Mouse (Mus musculus): ENCODE measurements around the gene Cobl. TPM values are rescaled to one million over a fixed set of nuclear protein-coding genes. Genes with fewer than 3 reads are reported as not detected.

Gene Cobl
- 1.2 and 1.8 TPM in 2 replicates for polyA plus RNA-seq (2012; rRNA removed)

DNA sequence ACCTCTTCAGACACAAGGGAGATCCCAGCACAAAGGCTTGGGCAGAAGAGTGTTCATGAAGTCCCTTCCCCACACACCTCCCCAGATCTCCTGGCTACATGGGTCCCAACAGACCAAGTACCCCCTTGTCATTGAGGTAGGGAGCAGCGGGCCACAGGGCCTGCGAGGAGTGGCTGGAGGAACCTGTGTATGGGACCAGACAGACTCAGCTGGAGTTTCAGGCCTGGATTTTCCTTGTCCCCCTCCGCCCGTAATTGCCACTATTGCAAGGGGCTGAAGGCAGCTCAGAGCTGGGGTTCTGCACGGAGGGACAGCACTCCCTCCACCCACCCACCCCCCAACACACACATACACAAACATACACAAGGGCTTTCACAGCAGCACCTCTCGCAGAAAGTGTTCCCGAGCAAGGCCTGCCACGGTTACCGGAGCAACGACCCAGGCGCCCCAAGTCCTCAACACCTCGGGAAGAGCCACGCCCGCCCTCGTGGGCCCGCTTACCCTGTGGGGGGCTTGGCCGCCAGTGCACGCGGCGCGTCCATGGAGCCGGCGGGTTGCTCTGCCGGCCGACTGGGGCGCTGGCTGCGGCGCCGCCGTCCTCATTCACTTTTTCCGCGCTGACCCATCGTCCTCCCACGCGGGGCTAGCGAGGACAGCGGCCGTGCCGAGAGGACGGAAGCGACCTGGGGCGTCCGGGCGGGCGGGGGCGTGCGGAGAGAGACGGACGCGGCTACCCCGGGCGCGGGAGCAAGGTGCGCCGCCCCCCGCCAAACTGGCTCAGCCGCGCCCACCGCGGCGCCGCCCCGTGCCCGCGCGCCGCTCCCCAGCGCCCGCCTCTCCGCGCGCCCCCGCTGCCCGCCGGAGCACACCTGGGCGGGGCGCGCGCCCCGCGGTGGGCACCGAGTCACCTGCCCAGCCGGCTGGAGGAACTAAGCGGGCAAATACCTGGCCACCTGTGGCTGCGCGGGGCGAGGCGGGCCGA is at the start of gene Cobl:
Cobl (minus strand) TSS at position 780 of the 982 bp plus-strand sequence.
- Histone ChIP-seq H3K4me1 (ENCODE audit: control insufficient read depth, insufficient read depth, low read length) (peaks cover 8% of the 10 kb centered on the region), H3K4me3 (ENCODE audit: control insufficient read depth, low read depth, low read length) (peak within 1 kb of the TSS; percentile 76), H3K27me3 (ENCODE audit: control insufficient read depth, insufficient read depth, low read length) (no peaks in the 10 kb centered on the region), H3K27ac (ENCODE audit: control insufficient read depth, insufficient read depth, low read depth, low read length) (no peak within 1 kb of the TSS), H3K36me3 (ENCODE audit: control insufficient read depth, insufficient read depth, low read length) (no peaks in the 10 kb centered on the region)
- TF ChIP-seq POLR2A (IDR thresholded peaks at IDR 0.05; ENCODE audit: control insufficient read depth, low read depth, low read length): no peak
- TF ChIP-seq CTCF (IDR thresholded peaks at IDR 0.05; ENCODE audit: control insufficient read depth, insufficient read depth, insufficient replicate concordance, low read depth, low read length): no peak

DNA sequence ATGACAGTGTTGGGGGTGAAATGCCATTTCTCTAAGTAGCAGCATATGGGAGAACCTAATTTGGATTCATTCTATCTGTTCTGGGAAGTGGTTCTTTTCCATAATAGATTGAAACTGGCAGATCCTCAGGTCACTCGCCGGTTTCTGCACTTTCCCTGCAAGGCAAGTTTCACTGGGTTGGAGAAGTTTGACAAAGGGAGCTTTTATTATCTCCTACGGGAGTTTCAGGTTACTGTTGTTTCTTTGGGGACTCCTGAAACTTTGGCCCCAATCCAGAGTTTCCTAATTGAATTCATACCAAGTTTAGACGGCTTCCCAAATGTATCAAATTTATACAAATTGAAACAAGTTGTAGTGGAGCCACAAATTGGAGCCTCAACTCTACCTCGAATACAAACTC is 49.0 kb upstream of the Cobl start:
- no peaks in the 10 kb centered on the region for H3K36me3 ChIP-seq (ENCODE audit: control insufficient read depth, insufficient read depth, low read length)
- H3K4me1 ChIP-seq (ENCODE audit: control insufficient read depth, insufficient read depth, low read length): no peaks in the 10 kb centered on the region
- H3K27me3 ChIP-seq (ENCODE audit: control insufficient read depth, insufficient read depth, low read length): no peaks in the 10 kb centered on the region
- TF ChIP-seq CTCF (IDR thresholded peaks at IDR 0.05; ENCODE audit: control insufficient read depth, insufficient read depth, insufficient replicate concordance, low read depth, low read length): no peak
- TF ChIP-seq POLR2A (IDR thresholded peaks at IDR 0.05; ENCODE audit: control insufficient read depth, low read depth, low read length): no peak
- H3K27ac ChIP-seq (ENCODE audit: control insufficient read depth, insufficient read depth, low read depth, low read length): no peak overlapping the region
- H3K4me3 ChIP-seq (ENCODE audit: control insufficient read depth, low read depth, low read length): no peak overlapping the region

- Histone ChIP-seq H3K4me1 (ENCODE audit: control insufficient read depth, insufficient read depth, low read length) (no peaks in the 10 kb centered on the region), H3K27ac (ENCODE audit: control insufficient read depth, insufficient read depth, low read depth, low read length) (no peak overlapping the region), H3K4me3 (ENCODE audit: control insufficient read depth, low read depth, low read length) (no peak overlapping the region), H3K27me3 (ENCODE audit: control insufficient read depth, insufficient read depth, low read length) (no peaks in the 10 kb centered on the region), H3K36me3 (ENCODE audit: control insufficient read depth, insufficient read depth, low read length) (no peaks in the 10 kb centered on the region)
- no peak for TF ChIP-seq POLR2A (IDR thresholded peaks at IDR 0.05; ENCODE audit: control insufficient read depth, low read depth, low read length)
- TF ChIP-seq CTCF (IDR thresholded peaks at IDR 0.05; ENCODE audit: control insufficient read depth, insufficient read depth, insufficient replicate concordance, low read depth, low read length): no peak
Observed at GRCm38 (mm10) chr11:12506371-12506890, 41.7 kb upstream of the Cobl start.

DNA sequence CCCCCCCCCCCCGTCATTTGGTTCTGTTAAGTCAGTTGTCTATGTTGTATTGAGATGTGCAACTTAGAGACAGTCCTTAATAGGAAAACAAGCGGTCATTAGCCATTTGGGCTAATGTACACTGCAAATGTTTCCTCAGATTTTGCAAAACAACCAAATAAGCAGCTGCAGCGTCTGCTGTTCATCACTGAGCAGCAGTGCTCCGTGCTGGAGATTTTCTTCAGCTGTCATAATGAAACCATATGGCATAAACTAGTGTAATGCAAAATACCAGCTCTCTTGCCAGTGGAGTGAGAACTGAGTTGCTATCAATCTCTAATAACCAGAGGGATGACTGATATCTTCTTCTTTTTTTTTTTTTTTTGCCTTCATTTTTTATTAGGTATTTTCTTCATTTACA is 39.0 kb upstream of the Cobl start:
- no peaks in the 10 kb centered on the region for H3K4me1 ChIP-seq (ENCODE audit: control insufficient read depth, insufficient read depth, low read length)
- no peak overlapping the region for H3K27ac ChIP-seq (ENCODE audit: control insufficient read depth, insufficient read depth, low read depth, low read length)
- H3K27me3 ChIP-seq (ENCODE audit: control insufficient read depth, insufficient read depth, low read length): no peaks in the 10 kb centered on the region
- no peaks in the 10 kb centered on the region for H3K36me3 ChIP-seq (ENCODE audit: control insufficient read depth, insufficient read depth, low read length)
- TF ChIP-seq POLR2A (IDR thresholded peaks at IDR 0.05; ENCODE audit: control insufficient read depth, low read depth, low read length): no peak
- TF ChIP-seq CTCF (IDR thresholded peaks at IDR 0.05; ENCODE audit: control insufficient read depth, insufficient read depth, insufficient replicate concordance, low read depth, low read length): no peak
- H3K4me3 ChIP-seq (ENCODE audit: control insufficient read depth, low read depth, low read length): no peak overlapping the region

GRCm38 (mm10) chr11:12501721-12502120 is 37.0 kb upstream of the Cobl start:
- no peak overlapping the region for H3K27ac ChIP-seq (ENCODE audit: control insufficient read depth, insufficient read depth, low read depth, low read length)
- H3K36me3 ChIP-seq (ENCODE audit: control insufficient read depth, insufficient read depth, low read length): no peaks in the 10 kb centered on the region
- no peaks in the 10 kb centered on the region for H3K4me1 ChIP-seq (ENCODE audit: control insufficient read depth, insufficient read depth, low read length)
- H3K27me3 ChIP-seq (ENCODE audit: control insufficient read depth, insufficient read depth, low read length): no peaks in the 10 kb centered on the region
- no peak overlapping the region for H3K4me3 ChIP-seq (ENCODE audit: control insufficient read depth, low read depth, low read length)
- TF ChIP-seq CTCF (IDR thresholded peaks at IDR 0.05; ENCODE audit: control insufficient read depth, insufficient read depth, insufficient replicate concordance, low read depth, low read length): no peak
- TF ChIP-seq POLR2A (IDR thresholded peaks at IDR 0.05; ENCODE audit: control insufficient read depth, low read depth, low read length): no peak

DNA sequence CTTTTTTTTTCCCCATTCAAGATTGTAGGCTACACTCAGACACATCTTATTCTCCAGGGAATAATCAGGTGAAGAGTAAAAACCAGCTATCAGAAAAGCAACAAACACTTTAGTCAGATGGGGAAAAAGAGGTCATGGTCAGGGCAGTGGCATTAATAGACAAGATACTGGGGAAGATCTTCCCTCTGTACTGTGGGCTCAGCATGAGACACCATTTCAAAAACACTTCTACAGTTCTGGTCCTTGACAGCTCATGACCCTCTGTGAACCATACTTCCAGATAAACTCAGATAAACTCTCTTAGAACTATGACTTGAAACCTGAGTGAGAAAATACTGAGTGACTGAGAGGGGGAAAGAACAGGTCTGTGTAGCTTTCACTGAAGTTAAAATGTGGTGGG is 29.0 kb upstream of the Cobl start:
- no peaks in the 10 kb centered on the region for H3K36me3 ChIP-seq (ENCODE audit: control insufficient read depth, insufficient read depth, low read length)
- TF ChIP-seq POLR2A (IDR thresholded peaks at IDR 0.05; ENCODE audit: control insufficient read depth, low read depth, low read length) (no peak), CTCF (IDR thresholded peaks at IDR 0.05; ENCODE audit: control insufficient read depth, insufficient read depth, insufficient replicate concordance, low read depth, low read length) (no peak)
- H3K27ac ChIP-seq (ENCODE audit: control insufficient read depth, insufficient read depth, low read depth, low read length): no peak overlapping the region
- no peaks in the 10 kb centered on the region for H3K27me3 ChIP-seq (ENCODE audit: control insufficient read depth, insufficient read depth, low read length)
- no peaks in the 10 kb centered on the region for H3K4me1 ChIP-seq (ENCODE audit: control insufficient read depth, insufficient read depth, low read length)
- no peak overlapping the region for H3K4me3 ChIP-seq (ENCODE audit: control insufficient read depth, low read depth, low read length)

GRCm38 (mm10) chr11:12479856-12480403 is 15.2 kb upstream of the Cobl start:
- TF ChIP-seq CTCF (IDR thresholded peaks at IDR 0.05; ENCODE audit: control insufficient read depth, insufficient read depth, insufficient replicate concordance, low read depth, low read length) (no peak), POLR2A (IDR thresholded peaks at IDR 0.05; ENCODE audit: control insufficient read depth, low read depth, low read length) (no peak)
- Histone ChIP-seq H3K4me3 (ENCODE audit: control insufficient read depth, low read depth, low read length) (no peak overlapping the region), H3K27me3 (ENCODE audit: control insufficient read depth, insufficient read depth, low read length) (no peaks in the 10 kb centered on the region), H3K4me1 (ENCODE audit: control insufficient read depth, insufficient read depth, low read length) (no peaks in the 10 kb centered on the region), H3K27ac (ENCODE audit: control insufficient read depth, insufficient read depth, low read depth, low read length) (no peak overlapping the region), H3K36me3 (ENCODE audit: control insufficient read depth, insufficient read depth, low read length) (no peaks in the 10 kb centered on the region)

All from testis, adult 2 months (tissue).